Mouse (Mus musculus) midbrain, embryonic 11.5 days (tissue): ENCODE results near the gene 1700020D05Rik. TPM values are rescaled to one million over a fixed set of nuclear protein-coding genes. Genes with fewer than 3 reads are reported as not detected.
A peak's percentile ranks its signal among the peaks of the same experiment; 100 is the strongest.

Source experiments
- ATAC-seq: fragments of 200-750 bp; cut with Nextera tagmentation; 2 replicates; pipeline ENCODE4 v1.8.0; 2017; ENCODE audit warnings: moderate TSS enrichment, moderate library complexity; ENCODE audit not compliant: low FRiP score
- DNase-seq: peaks from one replicate; pipeline ENCODE4 v3.0.0; 2015; ENCODE audit warnings: low spot score; ENCODE audit errors: missing footprints
- H3K27ac ChIP-seq: fragments of 300-500 bp; sonication (generic); 2 replicates; pipeline ENCODE4 v1.5.1; 2014; ENCODE audit warnings: low read depth, low read length
- H3K27me3 ChIP-seq: fragments of 300-500 bp; sonication (generic); 2 replicates; pipeline ENCODE4 v1.6.1; 2014; ENCODE audit warnings: mild to moderate bottlenecking, low read length, moderate library complexity, mixed read lengths; ENCODE audit not compliant: control insufficient read depth, insufficient read depth
- H3K36me3 ChIP-seq: fragments of 300-500 bp; sonication (generic); 2 replicates; pipeline ENCODE4 v1.6.1; 2014; ENCODE audit warnings: mild to moderate bottlenecking, low read length, moderate library complexity, mixed read lengths; ENCODE audit not compliant: control insufficient read depth, insufficient read depth
- H3K4me1 ChIP-seq: fragments of 300-500 bp; sonication (generic); 2 replicates; pipeline ENCODE4 v1.6.1; 2014; ENCODE audit warnings: low read length; ENCODE audit not compliant: control insufficient read depth, insufficient read depth
- H3K4me2 ChIP-seq: fragments of 300-500 bp; sonication (generic); 2 replicates; pipeline ENCODE4 v1.6.1; 2014; ENCODE audit warnings: mild to moderate bottlenecking, moderate library complexity
- H3K4me3 ChIP-seq: fragments of 300-500 bp; sonication (generic); 2 replicates; pipeline ENCODE4 v1.5.1; 2014; ENCODE audit warnings: low read depth, low read length
- H3K9ac ChIP-seq: fragments of 300-500 bp; sonication (generic); 2 replicates; pipeline ENCODE4 v1.6.1; 2014; ENCODE audit warnings: low read length
- H3K9me3 ChIP-seq: fragments of 300-500 bp; sonication (generic); 2 replicates; pipeline ENCODE4 v1.6.1; 2016; ENCODE audit warnings: low read length; ENCODE audit not compliant: control insufficient read depth
- WGBS: fragments of 180-500 bp; shearing (Covaris S2); extraction: QIAGEN DNeasy Blood & Tissue Kit; methylation state at CpG from one replicate; pipeline ENCODE4 v1.1.7; 2014; 5-methylcytosine and 5-hydroxymethylcytosine counted together
- polyA plus RNA-seq: library from polyadenylated mRNA; unstranded; fragments of >200 nt; fragmentation: Nextera tagmentation; extraction: Ambion mirVana; gene quantifications from 2 replicates; pipeline ENCODE4 v1.2.1, GENCODE M21; 2014

The 1700020D05Rik gene
- polyA plus RNA-seq: not detected in 2 replicates

DNA sequence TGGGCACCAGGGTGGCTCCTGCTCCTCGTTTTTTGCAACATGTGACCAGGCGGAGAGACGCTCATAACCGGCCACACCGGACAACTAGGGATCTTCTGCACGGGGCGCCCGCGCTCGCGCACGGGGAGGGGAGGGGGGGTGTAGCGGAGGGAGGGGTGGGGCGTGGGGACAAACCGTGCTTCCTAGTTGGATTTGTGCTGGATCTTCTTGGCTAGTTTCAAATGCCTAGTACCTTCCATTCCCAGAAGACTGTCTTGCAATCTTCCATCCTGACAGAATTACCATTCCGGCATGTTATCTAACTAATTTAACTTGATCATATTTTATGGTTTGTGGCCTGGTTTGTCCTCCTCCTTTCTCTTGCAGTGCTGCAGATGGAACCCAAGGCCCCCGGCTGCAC is at the start of gene 1700020D05Rik:
TSS of gene 1700020D05Rik (minus strand) at position 101 of the 400 bp plus-strand sequence.
- Histone ChIP-seq H3K4me2 (no peak within 1 kb of the TSS), H3K9ac (no peak within 1 kb of the TSS), H3K27me3 (no peaks in the 10 kb centered on the region), H3K4me3 (no peak within 1 kb of the TSS), H3K27ac (no peak within 1 kb of the TSS), H3K36me3 (no peaks in the 10 kb centered on the region), H3K4me1 (no peaks in the 10 kb centered on the region), H3K9me3 (no peaks in the 10 kb centered on the region)
- no peak for DNase-seq
- ATAC-seq: no peak
- 51% methylated on average over 17 of the region's 17 CpGs for WGBS

GRCm38 (mm10) chr19:5547471-5548056 is 44.0 kb upstream of the 1700020D05Rik start:
- Histone ChIP-seq H3K4me2 (no peak overlapping the region), H3K9me3 (no peaks in the 10 kb centered on the region), H3K4me3 (no peak overlapping the region), H3K27ac (no peak overlapping the region), H3K36me3 (no peaks in the 10 kb centered on the region), H3K9ac (no peak overlapping the region), H3K4me1 (no peaks in the 10 kb centered on the region), H3K27me3 (no peaks in the 10 kb centered on the region)
- 89% methylated on average over 4 of the region's 4 CpGs for WGBS
- ATAC-seq (no peak), DNase-seq (no peak)

DNA sequence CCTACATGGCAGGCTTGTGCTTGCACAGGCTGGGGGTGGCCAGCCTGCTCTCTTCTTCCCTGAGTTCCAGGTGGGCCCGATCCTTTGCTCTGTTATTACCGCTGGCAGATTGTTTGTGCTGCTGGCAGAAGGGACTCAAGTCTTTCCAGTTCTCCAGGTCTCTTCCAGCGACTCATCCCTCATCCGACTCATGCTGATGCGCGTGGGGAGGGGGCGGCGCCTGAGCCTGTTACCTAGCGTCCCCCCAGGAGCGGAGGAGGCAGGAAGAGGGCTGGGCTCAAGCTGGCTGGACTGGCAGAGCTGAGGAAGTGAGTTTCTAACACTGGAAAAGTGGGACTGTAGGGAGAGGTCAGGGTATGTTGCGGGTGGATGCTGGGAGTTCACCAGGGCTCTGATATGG is 40.4 kb upstream of the 1700020D05Rik start:
- H3K27me3 ChIP-seq: no peaks in the 10 kb centered on the region
- 55% methylated on average over 11 of the region's 11 CpGs for WGBS
- no peak overlapping the region for H3K27ac ChIP-seq
- no peaks in the 10 kb centered on the region for H3K4me1 ChIP-seq
- no peak overlapping the region for H3K9ac ChIP-seq
- H3K4me3 ChIP-seq: no peak overlapping the region
- ATAC-seq (no peak), DNase-seq (no peak)
- H3K36me3 ChIP-seq: no peaks in the 10 kb centered on the region
- H3K9me3 ChIP-seq: no peaks in the 10 kb centered on the region
- H3K4me2 ChIP-seq: no peak overlapping the region

- Histone ChIP-seq H3K4me2 (no peak overlapping the region), H3K4me3 (no peak overlapping the region), H3K4me1 (no peaks in the 10 kb centered on the region), H3K9me3 (no peaks in the 10 kb centered on the region), H3K36me3 (no peaks in the 10 kb centered on the region), H3K27ac (no peak overlapping the region), H3K9ac (no peak overlapping the region), H3K27me3 (no peaks in the 10 kb centered on the region)
- DNase-seq (no peak), ATAC-seq (no peak)
- WGBS: 90% methylated on average over 9 of the region's 9 CpGs
Observed at GRCm38 (mm10) chr19:5543362-5543761, 39.8 kb upstream of the 1700020D05Rik start.

DNA sequence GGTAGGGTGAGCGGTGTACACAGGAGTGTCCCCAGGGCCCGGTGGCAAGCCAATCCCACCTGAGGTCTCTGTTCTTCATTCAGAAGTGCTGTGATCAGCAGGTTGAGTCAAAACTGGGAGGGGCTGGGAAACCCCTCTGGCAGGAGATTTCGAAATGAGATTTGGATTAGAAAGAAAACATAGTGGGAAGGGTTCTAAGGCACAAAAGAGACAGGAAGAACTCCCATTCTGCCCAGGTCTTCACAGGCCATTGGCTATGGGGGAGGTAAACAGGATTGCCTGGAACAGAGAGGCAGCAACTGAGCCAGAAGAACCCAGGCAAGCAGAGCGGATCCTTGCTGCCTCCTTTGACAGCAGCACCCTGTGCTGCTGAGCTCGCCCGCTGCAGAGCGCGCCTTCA is 35.2 kb upstream of the 1700020D05Rik start:
- no peak overlapping the region for H3K27ac ChIP-seq
- H3K4me3 ChIP-seq: no peak overlapping the region
- no peaks in the 10 kb centered on the region for H3K4me1 ChIP-seq
- 66% methylated on average over 8 of the region's 8 CpGs for WGBS
- no peaks in the 10 kb centered on the region for H3K27me3 ChIP-seq
- no peak for DNase-seq
- H3K9me3 ChIP-seq: no peaks in the 10 kb centered on the region
- ATAC-seq: no peak
- no peaks in the 10 kb centered on the region for H3K36me3 ChIP-seq
- no peak overlapping the region for H3K9ac ChIP-seq
- no peak overlapping the region for H3K4me2 ChIP-seq

GRCm38 (mm10) chr19:5532520-5532919 is 28.9 kb upstream of the 1700020D05Rik start:
- no peak for DNase-seq
- no peak for ATAC-seq
- Histone ChIP-seq H3K9ac (no peak overlapping the region), H3K36me3 (no peaks in the 10 kb centered on the region), H3K4me1 (peaks cover 11% of the 10 kb centered on the region), H3K27me3 (no peaks in the 10 kb centered on the region), H3K27ac (no peak overlapping the region), H3K4me2 (no peak overlapping the region), H3K9me3 (no peaks in the 10 kb centered on the region), H3K4me3 (no peak overlapping the region)
- 78% methylated on average over 8 of the region's 8 CpGs for WGBS

DNA sequence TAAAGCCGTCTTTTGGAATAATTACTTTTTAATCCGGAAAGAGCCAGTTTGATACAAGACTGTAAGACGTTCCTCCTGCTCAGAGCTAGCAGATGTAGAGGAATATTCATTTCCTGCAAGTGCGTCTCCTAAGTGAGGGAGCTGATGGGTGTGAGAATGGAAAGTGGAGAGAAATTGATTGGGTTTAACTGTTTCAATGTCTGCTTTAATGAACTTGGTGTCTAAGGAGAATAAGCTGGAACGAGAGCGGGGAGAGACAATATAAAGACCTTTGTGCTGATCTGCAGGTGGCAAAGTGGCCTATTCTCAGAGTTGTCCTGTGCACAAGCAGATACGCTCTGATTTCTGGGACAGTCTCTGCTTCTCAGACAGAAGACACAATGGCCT is 26.5 kb upstream of the 1700020D05Rik start:
- no peak overlapping the region for H3K9ac ChIP-seq
- H3K4me1 ChIP-seq: peaks cover 11% of the 10 kb centered on the region
- DNase-seq (no peak), ATAC-seq (no peak)
- no peak overlapping the region for H3K27ac ChIP-seq
- no peak overlapping the region for H3K4me3 ChIP-seq
- WGBS: 35% methylated on average over 7 of the region's 7 CpGs
- H3K9me3 ChIP-seq: no peaks in the 10 kb centered on the region
- H3K27me3 ChIP-seq: no peaks in the 10 kb centered on the region
- no peak overlapping the region for H3K4me2 ChIP-seq
- H3K36me3 ChIP-seq: no peaks in the 10 kb centered on the region

DNA sequence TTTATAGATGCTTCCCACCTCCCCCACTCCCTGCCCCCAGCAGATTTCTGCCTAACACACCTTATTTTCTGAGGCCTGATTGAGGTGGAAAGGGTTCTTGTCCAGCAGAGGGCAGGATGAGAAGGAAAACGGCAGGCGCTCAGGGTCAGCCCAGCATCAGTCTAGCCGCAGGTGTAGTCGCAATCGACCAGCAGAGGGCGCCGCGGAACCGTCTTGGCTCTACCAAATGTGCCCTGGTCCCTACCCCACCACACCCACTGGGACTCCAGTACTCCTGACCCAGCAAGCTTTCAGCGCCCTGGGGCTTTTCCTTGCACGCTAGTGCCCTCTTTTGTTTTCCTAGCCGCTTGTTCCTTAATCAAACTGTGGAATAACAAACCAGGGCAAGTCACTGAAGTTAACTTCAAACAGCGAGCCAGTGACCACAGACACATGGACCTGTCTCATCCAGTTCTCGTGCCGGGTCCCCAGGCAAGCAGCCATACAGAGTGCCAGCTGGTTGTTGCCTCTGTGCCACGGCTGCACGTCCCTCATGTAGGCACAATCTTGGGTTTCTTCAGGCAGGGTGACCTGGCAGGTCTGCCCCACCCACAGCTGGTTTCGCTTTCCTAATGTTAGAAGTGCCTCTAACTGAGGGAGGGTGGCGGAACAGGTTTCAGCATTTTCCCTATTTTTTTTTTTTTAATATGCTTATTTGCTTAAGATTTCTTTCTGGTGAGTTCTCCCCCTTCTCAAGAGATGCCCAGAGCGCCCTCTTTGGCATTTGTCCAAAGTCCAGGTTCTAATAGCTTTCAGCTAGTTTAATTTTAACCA is 25.9 kb upstream of the 1700020D05Rik start:
- Histone ChIP-seq H3K9me3 (no peaks in the 10 kb centered on the region), H3K4me1 (peaks cover 11% of the 10 kb centered on the region), H3K27ac (no peak overlapping the region), H3K9ac (no peak overlapping the region), H3K27me3 (no peaks in the 10 kb centered on the region), H3K36me3 (no peaks in the 10 kb centered on the region), H3K4me3 (no peak overlapping the region), H3K4me2 (peak overlapping the region; percentile 15; the same call in 1 of the 2 replicates)
- ATAC-seq: peak; percentile 91
- DNase-seq: peak; percentile 100
- 12% methylated on average over 20 of the region's 20 CpGs for WGBS

DNA sequence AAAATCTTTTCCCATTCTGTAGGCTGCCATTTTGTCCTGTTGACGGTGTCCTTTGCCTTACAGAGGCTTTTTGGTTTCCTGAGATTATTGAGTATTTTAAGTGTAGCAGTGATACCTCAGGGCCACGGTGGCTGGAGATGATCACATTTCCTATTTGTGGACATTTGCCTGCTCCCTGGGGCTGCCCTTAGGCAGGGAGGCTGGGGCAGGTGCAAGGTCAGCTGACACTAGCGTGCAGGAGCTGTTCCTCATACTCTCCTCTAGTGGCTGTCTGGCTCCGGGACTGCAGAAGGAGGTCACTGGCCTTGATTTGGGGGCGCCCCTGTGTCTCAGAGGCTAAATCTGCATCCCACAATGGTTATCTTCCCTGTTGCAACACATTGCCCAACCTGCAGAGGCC is 21.6 kb upstream of the 1700020D05Rik start:
- 67% methylated on average over 5 of the region's 5 CpGs for WGBS
- H3K4me2 ChIP-seq: no peak overlapping the region
- H3K36me3 ChIP-seq: no peaks in the 10 kb centered on the region
- no peak for ATAC-seq
- H3K9me3 ChIP-seq: no peaks in the 10 kb centered on the region
- H3K27ac ChIP-seq: no peak overlapping the region
- no peak overlapping the region for H3K4me3 ChIP-seq
- no peak for DNase-seq
- H3K27me3 ChIP-seq: no peaks in the 10 kb centered on the region
- H3K4me1 ChIP-seq: peaks cover 4% of the 10 kb centered on the region; the same call in 1 of the 2 replicates
- no peak overlapping the region for H3K9ac ChIP-seq
